Mouse (Mus musculus): Measurements from ENCODE around the gene Cep112. TPM values are rescaled to one million over a fixed set of nuclear protein-coding genes. Genes with fewer than 3 reads are reported as not detected.
"Not testable (repeated sequence)": the region's sequence is repeated elsewhere in the genome, so short reads cannot be mapped to it uniquely, and the experiment has no call there.

The Cep112 gene
- total RNA-seq, 2 experiments from 2014 or later = 10.7 to 14.2 TPM

DNA sequence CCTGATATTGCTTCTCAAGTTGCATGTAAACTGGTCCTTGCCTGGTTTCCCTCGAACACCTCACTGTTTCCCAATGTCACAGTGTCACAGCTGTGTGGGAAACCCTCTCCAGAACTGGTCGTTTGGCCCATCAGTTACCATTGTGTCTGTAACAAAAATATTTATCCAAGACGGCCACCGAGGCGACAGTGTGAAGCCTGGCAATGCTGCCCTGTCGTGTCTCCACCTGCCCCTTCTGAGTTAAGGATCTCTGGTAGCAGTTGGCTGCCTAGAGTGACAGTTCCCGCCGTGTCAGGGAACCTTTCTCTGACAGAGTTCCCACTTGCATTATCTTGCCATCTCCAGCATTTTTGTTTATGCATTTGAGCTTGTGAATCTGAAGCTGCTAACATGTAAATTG is 440.8 kb downstream of the Cep112 start:
- no peak for DNase-seq (ENCODE audit: low spot score in 2 of 2)

DNA sequence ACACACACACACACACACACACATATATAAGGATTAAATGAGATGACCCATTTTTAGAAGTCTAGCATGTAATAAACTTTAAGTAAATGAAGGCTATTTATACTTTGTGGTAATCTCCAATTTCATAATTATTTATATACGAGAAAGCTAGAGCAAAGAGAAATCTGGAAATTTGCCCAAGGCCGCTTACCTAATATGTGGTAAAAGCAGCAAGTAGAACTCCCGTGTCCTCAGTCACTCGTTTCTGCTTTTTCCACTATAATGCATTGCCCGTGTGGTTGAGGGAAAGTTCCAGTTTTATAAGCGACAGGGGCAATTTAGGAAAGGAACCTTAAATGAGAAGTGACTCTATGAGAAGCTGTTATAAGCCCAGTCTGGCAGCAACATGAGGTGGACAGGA is 442.5 kb downstream of the Cep112 start:
- DNase-seq (ENCODE audit: low spot score in 2 of 2) = no peak

DNA sequence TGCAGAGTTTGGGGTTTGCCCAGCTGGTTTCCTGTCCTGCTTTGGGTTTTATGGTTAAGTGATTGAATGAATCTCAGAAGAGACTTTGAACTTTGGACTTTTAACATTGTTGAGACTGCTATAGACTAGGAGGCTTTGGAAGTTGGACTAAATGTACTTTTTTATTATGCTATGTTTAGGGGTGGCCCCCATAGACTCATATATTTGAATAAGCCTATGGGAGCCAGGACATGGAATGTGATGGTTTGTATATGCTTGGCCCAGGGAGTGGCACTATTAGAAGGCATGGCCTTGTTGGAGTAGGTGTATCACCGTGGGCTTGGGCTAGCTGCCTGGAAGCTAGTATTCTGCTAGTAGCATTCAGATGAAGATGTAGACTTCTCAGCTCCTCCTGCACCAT is 446.3 kb downstream of the Cep112 start:
- not testable (repeated sequence) for DNase-seq (ENCODE audit: low spot score in 2 of 2)

DNA sequence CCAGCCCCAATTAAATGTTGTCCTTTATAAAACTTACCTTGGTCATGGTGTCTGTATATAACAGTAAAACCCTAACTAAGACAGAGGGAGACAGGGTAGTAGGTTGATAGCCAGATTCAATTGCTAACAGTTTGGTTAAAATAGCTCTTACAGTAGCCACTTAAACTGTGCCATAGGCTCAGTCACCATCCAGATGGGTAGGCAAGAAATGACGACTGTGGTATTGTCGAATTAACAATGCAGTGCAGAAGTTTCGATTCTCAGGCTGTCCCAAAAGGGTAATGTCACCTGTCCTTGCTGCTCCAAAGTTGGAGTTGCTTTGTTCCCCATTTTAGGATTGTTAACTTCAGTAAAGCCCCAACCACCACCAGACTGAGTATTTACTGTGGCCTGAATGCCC is 446.8 kb downstream of the Cep112 start:
- DNase-seq (ENCODE audit: low spot score in 2 of 2) = no peak

DNA sequence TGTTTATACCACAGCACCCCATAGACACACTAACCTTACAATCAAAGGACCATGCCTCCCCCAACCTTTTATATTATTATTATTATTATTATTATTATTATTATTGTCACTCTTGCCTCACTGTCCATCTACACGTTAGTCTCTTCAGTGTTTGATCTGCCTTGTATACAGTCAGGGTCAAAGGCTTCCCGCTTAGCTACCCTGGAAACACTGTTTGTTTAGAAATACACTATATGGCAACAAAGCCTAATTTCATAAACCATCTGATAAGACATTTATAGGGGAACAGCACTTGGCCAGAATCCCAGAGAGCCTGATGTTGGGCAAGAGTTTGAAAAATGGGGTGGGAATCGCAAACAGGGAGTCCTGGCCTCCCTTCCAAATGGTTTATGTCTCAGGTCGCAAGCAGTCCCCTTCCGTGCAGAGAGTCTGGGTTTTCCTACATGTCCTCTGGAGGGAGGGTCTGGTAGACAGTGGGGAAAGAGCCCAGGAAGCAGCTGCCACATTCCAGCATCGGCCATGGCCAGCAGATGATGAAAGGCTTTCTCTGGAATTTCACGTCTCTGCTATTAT is 451.7 kb downstream of the Cep112 start:
- DNase-seq (ENCODE audit: low spot score in 2 of 2) = no peak

DNA sequence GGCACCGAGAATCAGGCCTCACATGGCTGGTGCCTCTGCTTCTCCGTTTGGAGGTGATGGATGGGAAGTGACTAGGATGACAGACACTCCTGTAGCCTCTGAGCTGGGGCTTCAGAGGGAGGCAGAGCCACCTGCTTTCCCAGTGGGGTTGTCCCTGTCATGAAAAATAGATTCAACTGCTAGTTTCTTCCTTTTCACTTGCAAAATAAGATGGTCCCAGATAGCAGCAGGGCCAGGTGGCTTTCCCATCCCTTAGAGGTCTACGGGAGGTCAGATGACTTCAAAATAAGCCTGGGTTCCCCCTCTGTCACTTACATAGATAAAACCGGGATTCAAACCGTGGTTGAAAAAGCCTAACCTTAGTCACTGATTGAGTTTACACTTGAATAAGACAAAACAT is 452.5 kb downstream of the Cep112 start:
- DNase-seq (ENCODE audit: low spot score in 2 of 2) = no peak

DNA sequence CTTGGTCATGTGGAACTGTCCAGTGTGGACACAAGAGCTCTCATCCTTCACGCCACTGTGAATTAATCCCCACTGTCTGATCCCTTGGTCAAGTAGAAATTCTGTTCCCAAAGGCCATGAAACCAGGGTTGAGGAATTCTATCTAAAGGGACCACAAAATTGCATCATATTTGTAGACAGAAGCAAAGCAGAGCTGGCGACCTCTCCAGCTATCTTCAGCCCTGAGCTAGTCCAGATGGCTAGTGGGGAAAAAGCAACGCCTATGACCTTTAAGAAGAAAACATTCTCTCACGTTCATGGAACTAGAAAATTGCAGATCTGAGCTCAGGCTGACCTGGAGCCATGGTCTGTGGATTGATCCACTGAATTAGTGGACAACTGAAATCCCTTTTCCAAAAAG is 455.6 kb downstream of the Cep112 start:
- no peak for DNase-seq (ENCODE audit: low spot score in 2 of 2)

DNA sequence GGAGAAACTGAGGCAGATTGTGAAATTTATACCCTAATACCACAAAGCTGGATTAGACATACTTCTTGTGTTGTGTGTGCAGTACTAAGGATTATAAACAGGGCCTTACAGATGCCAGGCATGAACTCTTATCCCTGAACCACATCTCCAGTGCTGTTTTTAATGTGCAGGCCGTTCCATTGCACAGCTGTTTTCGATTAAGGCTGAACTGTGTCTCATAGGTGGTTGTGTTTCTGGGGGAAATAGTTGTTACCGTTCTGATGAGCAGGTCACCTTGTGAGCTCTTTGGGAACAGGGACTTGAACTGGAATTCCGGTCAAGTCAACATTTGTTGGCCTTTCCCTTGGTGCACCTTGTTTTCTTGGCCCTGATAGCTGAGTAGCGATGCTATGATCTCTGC is 456.7 kb downstream of the Cep112 start:
- no peak for DNase-seq (ENCODE audit: low spot score in 2 of 2)

DNA sequence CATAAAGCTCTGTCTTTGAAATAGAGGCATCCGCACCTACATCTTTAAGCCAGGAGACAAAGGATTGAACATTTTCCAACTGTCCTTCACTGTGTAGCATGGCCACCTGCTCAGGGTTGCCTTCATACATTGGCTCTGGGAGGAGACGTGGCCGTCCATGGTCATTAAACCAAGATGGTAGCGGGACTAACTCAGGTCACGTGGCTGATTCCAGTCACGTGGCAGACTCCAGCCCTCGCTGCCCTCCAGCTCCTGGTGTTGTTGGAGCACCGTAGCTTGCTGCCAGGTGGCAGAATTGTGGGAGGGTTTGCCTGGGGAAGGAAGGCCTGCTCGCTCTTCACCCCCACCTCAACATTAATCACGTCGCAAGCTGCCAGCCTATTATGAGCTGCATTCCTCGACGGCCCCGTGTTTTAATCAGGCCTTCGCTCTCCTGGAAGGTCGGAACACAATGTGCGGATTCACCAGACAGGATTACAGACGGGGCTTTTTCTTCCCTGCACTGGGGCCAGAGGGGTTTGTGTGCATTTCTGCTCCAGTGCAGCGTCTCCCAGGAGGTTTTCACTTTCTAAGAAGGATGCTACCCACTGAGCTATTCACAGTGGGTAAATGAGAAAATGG is 460.4 kb downstream of the Cep112 start:
- DNase-seq (ENCODE audit: low spot score in 2 of 2) = no peak

DNA sequence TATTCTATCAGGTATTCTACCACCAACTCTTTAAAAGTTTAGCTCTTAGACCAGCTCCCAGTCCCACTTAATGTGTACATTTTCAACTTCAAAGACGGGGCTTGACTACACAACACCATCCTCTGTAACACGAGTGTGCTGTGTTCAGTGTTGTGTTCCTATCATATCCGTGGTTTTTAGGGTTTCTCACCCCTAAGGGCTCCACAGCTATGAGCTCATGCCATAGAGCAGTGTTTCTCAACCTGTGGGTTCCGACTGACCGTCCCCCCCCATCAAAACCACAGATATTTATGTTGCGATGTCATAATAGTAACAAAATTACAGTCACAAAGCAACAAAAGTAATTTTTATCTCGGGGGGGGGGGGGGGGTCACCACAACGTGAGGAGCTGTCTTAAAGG is 461.1 kb downstream of the Cep112 start:
- no peak for DNase-seq (ENCODE audit: low spot score in 2 of 2)

DNA sequence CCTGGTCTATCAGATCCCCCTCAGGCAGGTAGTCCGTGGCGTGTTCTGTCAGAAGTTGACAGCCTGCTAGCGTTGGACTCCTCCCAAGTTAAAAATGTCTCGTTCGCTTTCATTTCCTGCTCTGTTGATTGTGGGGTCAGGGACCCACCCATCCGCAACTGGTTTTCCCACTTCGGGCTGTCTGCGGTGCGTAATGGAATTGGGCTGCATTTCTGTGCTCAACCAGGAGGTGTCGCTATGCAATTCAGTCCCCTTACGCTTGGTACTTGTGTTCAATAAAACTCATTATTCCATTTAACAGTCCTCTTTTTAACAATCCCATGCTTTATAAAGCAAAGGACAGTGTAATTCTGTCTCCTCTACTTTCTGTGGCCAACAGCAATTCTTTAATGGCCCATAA is 464.1 kb downstream of the Cep112 start:
- peak in 1 of 2 experiments; percentile 20 for DNase-seq (ENCODE audit: low spot score in 2 of 2)

DNA sequence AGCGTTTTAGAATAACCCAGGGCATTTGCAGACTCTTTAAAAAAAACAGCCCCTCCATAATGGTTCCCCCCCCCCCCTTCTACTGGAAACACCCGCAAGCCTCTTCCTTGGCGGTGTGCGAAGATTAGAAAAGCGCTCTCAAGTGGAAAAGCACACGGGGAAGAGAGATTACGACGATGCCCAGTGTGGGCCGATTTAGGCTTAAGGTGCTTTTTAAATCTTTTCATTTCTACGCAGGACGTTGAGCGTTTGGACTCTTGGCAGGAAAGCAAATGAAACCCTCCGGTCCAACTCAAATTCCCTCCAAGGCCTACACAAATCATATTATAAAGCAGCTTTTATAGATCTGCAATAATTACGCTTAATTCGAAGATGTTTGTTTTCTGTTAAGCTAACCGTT is 465.6 kb downstream of the Cep112 start:
- no peak for DNase-seq (ENCODE audit: low spot score in 2 of 2)

DNA sequence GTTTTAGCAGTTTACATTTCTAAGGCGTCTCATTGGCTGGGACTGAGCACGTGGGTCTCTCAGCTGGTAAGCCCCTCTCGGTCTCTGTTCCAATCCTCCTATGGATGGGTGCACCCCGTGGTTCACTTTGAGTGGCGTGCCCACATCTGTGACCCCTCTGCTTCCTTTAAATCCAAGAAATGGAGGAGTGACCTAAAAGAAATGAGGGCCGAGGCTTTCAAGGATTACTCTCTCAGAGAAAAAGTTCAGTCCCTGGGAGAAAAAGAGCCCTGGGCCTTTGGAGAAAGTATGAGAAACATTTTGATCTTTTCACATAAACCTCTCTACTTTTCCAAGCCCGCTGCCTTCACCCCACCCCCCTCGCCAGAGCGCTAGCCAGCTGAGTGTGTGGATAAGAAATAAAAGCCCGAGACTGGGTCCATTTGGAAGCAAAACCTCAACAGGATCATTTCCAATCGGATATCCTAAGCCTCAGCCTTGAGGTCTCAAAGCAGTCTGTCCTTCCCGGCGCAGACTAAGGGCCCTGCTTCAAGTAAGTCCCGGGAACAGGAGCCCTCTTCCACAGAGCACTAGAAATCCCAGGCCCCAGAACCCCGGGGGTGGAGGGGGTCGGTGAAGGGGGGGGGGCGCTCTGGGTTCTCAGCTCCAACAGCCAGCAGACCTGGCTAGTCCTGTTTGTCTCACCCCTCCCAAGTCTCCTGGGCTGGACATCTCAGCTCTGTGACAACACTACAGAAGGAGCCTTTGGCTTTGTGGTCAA is 466.3 kb downstream of the Cep112 start:
- DNase-seq (ENCODE audit: low spot score in 2 of 2) = peak in 1 of 2 experiments; percentile 12

DNA sequence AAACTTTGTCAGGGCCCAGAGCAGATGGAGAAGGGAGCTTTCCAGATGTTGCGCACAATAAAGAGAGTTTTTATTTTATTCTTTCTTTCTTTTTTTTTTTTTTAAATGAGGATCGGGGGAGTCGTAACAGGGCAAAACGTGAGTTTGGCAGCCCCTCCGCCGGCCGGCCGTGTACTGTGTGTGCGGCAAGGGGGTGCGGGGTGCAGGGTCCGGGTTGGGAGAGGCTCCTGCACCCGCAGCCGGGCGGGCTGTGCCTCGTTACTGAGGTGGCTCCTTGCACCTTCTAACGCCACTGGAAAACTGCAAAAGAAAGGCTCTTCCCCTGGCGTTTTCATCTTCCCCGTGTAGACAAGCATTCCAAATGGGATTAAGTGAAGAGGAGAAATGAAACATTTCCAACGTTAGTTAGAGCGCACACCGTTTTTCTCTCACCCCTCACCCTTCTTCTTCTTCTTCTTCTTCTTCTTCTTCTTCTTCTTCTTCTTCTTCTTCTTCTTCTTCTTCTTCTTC is 466.9 kb downstream of the Cep112 start:
- DNase-seq (ENCODE audit: low spot score in 2 of 2) = no peak

DNA sequence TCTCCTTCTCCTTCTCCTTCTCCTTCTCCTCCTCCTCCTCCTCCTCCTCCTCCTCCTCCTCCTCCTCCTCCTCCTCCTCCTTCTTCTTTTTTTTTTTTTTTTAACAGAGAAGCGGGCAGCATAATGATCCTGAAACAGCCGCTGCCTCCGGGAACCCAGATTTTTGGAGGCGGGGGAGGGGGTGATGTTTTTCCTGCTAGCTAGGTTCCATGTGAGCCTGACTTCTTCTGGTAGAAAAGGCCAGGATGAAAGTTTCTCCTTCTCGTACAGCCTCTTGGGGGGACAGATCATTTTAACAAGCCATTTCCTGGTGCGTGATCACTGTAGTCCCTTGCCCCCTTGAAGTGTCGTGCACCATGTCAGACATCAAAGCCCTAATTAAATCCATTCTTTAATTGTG is 467.4 kb downstream of the Cep112 start:
- no peak for DNase-seq (ENCODE audit: low spot score in 2 of 2)

DNA sequence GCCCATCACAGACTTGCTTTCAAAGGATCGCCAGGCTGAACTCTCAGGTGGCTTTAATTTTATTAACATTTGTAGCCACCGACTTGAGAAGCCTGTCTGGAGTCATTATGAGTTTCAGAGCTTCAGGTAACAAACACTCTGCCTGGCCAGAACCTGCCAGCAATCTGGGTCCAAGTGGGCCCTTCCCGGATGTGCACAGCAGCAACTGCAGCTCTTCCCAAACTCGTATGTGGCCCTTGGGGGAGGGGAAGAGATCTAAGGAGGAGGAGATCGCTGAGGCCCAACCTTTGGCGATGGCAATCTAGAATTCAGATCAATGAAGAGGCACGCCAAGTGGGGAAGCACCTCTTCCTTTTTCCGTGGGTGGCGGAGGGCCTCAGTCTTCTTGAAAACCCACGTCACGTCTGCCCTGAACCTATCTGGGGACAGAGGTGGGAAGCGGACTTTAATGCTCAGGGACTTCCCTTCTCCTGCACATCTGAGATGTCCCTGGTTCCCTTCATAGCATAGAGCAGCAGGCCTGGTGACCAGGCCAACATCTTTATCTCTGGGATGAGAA is 468.3 kb downstream of the Cep112 start:
- DNase-seq (ENCODE audit: low spot score in 2 of 2) = no peak

DNA sequence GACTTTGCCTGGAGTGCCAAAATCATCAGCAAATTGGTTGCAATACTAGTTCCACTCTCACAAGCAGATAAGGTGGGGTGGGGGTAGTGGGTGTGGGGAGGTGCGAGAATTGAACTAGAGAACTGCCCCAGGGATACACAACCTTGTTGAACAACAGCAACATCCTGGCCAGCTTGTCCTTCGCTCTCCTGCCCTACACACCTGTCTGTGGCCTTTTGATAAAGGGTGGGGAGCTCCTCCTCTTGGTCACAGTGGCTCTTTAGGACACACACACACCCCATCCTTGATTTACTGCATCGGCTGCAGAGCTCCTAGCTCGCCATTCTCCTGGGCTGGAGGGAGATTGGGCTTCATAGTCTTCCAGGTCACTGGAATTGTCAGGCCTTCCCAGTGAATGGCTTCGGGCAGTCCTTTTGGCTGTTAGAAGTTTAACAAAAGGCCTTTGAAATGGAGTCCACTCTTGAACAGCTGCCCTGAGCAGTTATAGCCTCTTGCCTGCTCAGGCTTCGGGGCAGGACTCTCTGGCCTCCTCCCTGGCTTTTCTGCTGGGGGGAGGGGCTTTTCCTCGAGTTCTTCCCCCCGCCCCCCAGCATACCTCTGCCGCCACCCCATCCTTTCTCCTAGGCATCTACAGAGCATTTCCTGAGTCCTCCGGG is 469.0 kb downstream of the Cep112 start:
- DNase-seq (ENCODE audit: low spot score in 2 of 2) = no peak

DNA sequence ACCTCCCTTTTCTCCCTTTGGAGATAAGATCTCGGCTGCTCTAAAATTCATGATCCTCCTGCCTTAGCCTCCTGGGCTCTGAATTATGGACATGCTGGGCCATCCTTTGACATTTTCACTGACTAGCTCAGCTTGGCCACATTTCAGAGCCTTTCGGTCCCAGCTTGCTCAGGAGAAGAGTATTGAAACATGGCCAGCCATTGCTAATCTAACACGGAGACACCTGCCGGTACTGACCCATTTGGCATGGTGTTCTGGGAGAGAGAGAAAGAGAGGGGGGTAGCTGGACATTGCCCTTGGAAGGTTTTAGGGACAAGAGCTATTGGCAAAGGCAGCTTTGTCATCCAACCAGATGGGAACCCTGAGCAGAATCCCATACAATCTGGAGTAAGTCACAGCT is 472.0 kb downstream of the Cep112 start:
- DNase-seq (ENCODE audit: low spot score in 2 of 2) = no peak

DNA sequence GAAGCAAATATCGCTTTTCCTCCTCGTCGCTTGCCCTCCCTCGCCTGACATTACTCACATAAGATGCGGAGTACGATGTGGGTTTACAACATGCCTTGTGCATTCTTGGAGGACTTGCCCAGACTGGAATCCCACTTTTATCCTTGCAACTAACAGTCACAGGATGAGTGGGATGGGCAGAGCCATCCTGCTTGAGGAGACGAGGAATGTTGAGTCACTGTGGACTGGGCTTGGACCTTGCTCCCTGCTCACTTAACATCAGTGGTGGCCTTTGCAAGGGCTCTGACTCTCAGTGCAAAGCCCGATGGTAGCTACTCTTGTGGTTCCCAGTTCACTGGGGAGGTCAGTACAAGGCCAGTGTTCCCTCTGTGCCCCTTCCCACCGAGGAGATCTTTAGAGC is 473.1 kb downstream of the Cep112 start:
- no peak for DNase-seq (ENCODE audit: low spot score in 2 of 2)

DNA sequence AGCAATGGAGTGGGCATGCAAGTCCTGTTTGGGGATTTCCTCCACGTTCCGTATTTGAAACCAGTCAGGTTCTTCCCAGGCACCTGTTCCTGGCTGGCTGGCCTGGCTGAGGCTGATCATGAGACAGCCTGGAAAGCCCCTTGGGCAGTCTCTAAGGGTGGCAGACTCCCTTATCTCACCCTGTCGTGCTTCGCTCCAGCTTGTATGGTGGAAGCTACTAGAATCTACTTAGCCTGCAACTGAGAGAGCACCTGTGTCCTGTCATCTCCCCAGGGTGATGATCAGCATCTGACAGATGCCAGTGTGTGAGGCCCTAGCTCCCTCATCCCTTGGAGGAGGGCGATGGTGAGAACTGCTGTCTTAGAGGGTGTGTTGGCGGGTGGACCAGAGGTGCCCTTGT is 473.5 kb downstream of the Cep112 start:
- no peak for DNase-seq (ENCODE audit: low spot score in 2 of 2)

DNA sequence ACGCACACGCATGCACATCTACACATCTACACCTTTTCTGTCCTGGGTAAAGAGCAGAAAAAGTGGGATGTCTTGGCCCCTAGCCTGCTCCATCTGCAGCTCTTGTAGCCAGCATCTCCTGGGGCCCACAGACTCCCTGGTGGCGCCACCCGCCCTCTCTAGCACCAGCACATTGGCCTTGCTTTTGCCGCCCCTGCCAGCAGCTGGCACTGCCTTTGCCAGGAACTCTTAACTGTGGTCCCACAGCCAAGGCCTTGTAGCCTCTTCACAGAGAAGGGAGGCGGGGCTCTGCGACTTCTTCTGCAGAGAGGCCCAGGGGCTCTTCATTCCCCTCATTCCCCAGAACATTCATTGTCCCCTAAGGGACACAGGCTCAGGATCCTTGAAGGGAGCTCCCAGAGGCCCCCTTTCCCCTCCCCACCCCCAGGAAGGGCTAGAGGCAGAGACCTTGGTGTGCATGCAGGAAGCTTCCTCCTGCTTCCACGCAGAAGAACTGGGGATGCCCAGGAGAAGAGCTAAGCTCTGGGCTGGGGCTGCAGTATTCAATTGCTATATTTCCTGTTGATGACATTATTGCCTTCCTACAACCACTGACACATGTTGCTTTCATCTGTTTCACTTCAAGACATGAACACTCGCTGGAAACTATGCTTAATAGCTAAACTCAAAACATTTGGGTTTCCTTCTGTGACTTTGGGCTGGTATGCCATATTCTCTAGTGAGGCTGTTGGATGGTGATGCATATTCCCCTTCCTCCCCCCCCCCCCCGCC is 475.9 kb downstream of the Cep112 start:
- DNase-seq (ENCODE audit: low spot score in 2 of 2) = peak; percentile 57 to 80

All from layer of hippocampus, postnatal 14 days (tissue).